Mouse (Mus musculus) embryo, embryonic 11 days (tissue): Measurements from ENCODE around the gene Itga9.

Experiments used
- DNase-seq: peaks from one replicate; pipeline ENCODE4 v3.0.0-alpha.2; 2015

Gene Itga9

GRCm38 (mm10) chr9:118693256-118693655 is 86.8 kb downstream of the Itga9 start:
- no peak for DNase-seq

- peak; percentile 73 for DNase-seq
These were observed 87.9 kb downstream of the Itga9 start for GRCm38 (mm10) chr9:118694420-118694825.

GRCm38 (mm10) chr9:118698191-118698590 is 91.7 kb downstream of the Itga9 start:
- DNase-seq: no peak

- no peak for DNase-seq
These were observed 93.2 kb downstream of the Itga9 start for GRCm38 (mm10) chr9:118699716-118700115.

GRCm38 (mm10) chr9:118700889-118701288 is 94.4 kb downstream of the Itga9 start:
- DNase-seq: peak; percentile 64

GRCm38 (mm10) chr9:118701791-118702190 is 95.3 kb downstream of the Itga9 start:
- DNase-seq: no peak

GRCm38 (mm10) chr9:118703146-118703545 is 96.7 kb downstream of the Itga9 start:
- DNase-seq: no peak

- peak; percentile 45 for DNase-seq
These were observed 99.0 kb downstream of the Itga9 start for GRCm38 (mm10) chr9:118705381-118706074.

GRCm38 (mm10) chr9:118706176-118706975 is 99.9 kb downstream of the Itga9 start:
- no peak for DNase-seq

- no peak for DNase-seq
These were observed 104.1 kb downstream of the Itga9 start for GRCm38 (mm10) chr9:118710625-118711024.

GRCm38 (mm10) chr9:118711749-118712148 is 105.3 kb downstream of the Itga9 start:
- DNase-seq: no peak

- DNase-seq: no peak
These were observed 107.0 kb downstream of the Itga9 start for GRCm38 (mm10) chr9:118713515-118713914.

- no peak for DNase-seq
These were observed 108.0 kb downstream of the Itga9 start for GRCm38 (mm10) chr9:118714536-118714935.

GRCm38 (mm10) chr9:118715971-118716628 is 109.6 kb downstream of the Itga9 start:
- DNase-seq: no peak

GRCm38 (mm10) chr9:118717436-118717835 is 110.9 kb downstream of the Itga9 start:
- no peak for DNase-seq

GRCm38 (mm10) chr9:118718511-118718910 is 112.0 kb downstream of the Itga9 start:
- DNase-seq: no peak

GRCm38 (mm10) chr9:118721056-118721455 is 114.6 kb downstream of the Itga9 start:
- no peak for DNase-seq

- no peak for DNase-seq
These were observed 116.4 kb downstream of the Itga9 start for GRCm38 (mm10) chr9:118722789-118723325.

GRCm38 (mm10) chr9:118725128-118725527 is 118.6 kb downstream of the Itga9 start:
- no peak for DNase-seq

GRCm38 (mm10) chr9:118726550-118726949 is 120.1 kb downstream of the Itga9 start:
- no peak for DNase-seq

- no peak for DNase-seq
These were observed 121.8 kb downstream of the Itga9 start for GRCm38 (mm10) chr9:118728296-118728695.

GRCm38 (mm10) chr9:118728987-118729386 is 122.5 kb downstream of the Itga9 start:
- no peak for DNase-seq

GRCm38 (mm10) chr9:118730172-118730571 is 123.7 kb downstream of the Itga9 start:
- no peak for DNase-seq
